Mouse (Mus musculus) liver, embryonic 13.5 days (tissue): ENCODE results near the gene Il12b. TPM values are rescaled to one million over a fixed set of nuclear protein-coding genes. Genes with fewer than 3 reads are reported as not detected.

Experiments used
- ATAC-seq: fragments of 200-750 bp; cut with Nextera tagmentation; 2 replicates; pipeline ENCODE4 v1.8.0; 2017; ENCODE audit warnings: low read depth, mild to moderate bottlenecking, moderate number of reproducible peaks, moderate library complexity
- DNase-seq: peaks from one replicate; pipeline ENCODE4 v3.0.0; 2022
- H3K27ac ChIP-seq: fragments of 300-500 bp; sonication (generic); 2 replicates; pipeline ENCODE4 v1.5.1; 2015; ENCODE audit warnings: moderate library complexity, mild to moderate bottlenecking, inconsistent platforms
- H3K27me3 ChIP-seq: fragments of 300-500 bp; sonication (generic); 2 replicates; pipeline ENCODE4 v1.6.1; 2015; ENCODE audit warnings: mild to moderate bottlenecking, inconsistent platforms
- H3K36me3 ChIP-seq: fragments of 300-500 bp; sonication (generic); 2 replicates; pipeline ENCODE4 v1.6.1; 2015; ENCODE audit warnings: mild to moderate bottlenecking, inconsistent platforms
- H3K4me1 ChIP-seq: fragments of 300-500 bp; sonication (generic); replicated peaks from 2 replicates; pipeline ENCODE4 v1.6.1; 2015; ENCODE audit warnings: inconsistent platforms
- H3K4me2 ChIP-seq: fragments of 300-500 bp; sonication (generic); 2 replicates; pipeline ENCODE4 v1.6.1; 2015; ENCODE audit warnings: inconsistent platforms, mild to moderate bottlenecking, moderate library complexity
- H3K4me3 ChIP-seq: fragments of 300-500 bp; sonication (generic); replicated peaks from 2 replicates; pipeline ENCODE4 v1.5.1; 2015; ENCODE audit warnings: mild to moderate bottlenecking, inconsistent platforms
- H3K9ac ChIP-seq: fragments of 300-500 bp; sonication (generic); 2 replicates; pipeline ENCODE4 v1.6.1; 2015; ENCODE audit warnings: mild to moderate bottlenecking, inconsistent platforms
- H3K9me3 ChIP-seq: fragments of 300-500 bp; sonication (generic); replicated peaks from 2 replicates; pipeline ENCODE4 v1.6.1; 2016; ENCODE audit warnings: inconsistent platforms
- WGBS: fragments of 180-500 bp; shearing (Covaris S2); methylation state at CpG from one replicate; pipeline ENCODE4 v1.1.7; 2015; ENCODE audit not compliant: insufficient replicate concordance; 5-methylcytosine and 5-hydroxymethylcytosine counted together
- polyA plus RNA-seq: library from polyadenylated mRNA; unstranded; fragments of >200 nt; fragmentation: Nextera tagmentation; extraction: Ambion mirVana; gene quantifications from 2 replicates; pipeline ENCODE4 v1.2.1, GENCODE M21; 2015

Il12b gene
- polyA plus RNA-seq, result not detected in 2 replicates

DNA sequence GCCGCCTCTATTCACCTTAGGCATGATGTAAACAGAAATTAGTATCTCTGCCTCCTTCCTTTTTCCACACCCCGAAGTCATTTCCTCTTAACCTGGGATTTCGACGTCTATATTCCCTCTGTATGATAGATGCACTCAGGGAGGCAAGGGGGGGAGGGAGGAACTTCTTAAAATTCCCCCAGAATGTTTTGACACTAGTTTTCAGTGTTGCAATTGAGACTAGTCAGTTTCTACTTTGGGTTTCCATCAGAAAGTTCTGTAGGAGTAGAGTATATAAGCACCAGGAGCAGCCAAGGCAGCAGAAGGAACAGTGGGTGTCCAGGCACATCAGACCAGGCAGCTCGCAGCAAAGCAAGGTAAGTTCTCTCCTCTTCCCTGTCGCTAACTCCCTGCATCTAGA lies at the start of gene Il12b:
Gene Il12b (plus strand): TSS at position 301 of the 400 bp plus-strand sequence.
- no peak within 1 kb of the TSS for H3K27ac ChIP-seq
- H3K4me2 ChIP-seq, result peak within 1 kb of the TSS; percentile 37
- ATAC-seq (no peak), DNase-seq (no peak)
- no peaks in the 10 kb centered on the region for H3K4me1 ChIP-seq
- H3K27me3 ChIP-seq, result peaks cover 5% of the 10 kb centered on the region; the same call in 1 of the 2 replicates
- no peak within 1 kb of the TSS for H3K9ac ChIP-seq
- no peaks in the 10 kb centered on the region for H3K9me3 ChIP-seq
- no peaks in the 10 kb centered on the region for H3K36me3 ChIP-seq
- 41% methylated on average over 6 of the region's 6 CpGs for WGBS
- H3K4me3 ChIP-seq, result no peak within 1 kb of the TSS; the same call in 1 of the 2 replicates

DNA sequence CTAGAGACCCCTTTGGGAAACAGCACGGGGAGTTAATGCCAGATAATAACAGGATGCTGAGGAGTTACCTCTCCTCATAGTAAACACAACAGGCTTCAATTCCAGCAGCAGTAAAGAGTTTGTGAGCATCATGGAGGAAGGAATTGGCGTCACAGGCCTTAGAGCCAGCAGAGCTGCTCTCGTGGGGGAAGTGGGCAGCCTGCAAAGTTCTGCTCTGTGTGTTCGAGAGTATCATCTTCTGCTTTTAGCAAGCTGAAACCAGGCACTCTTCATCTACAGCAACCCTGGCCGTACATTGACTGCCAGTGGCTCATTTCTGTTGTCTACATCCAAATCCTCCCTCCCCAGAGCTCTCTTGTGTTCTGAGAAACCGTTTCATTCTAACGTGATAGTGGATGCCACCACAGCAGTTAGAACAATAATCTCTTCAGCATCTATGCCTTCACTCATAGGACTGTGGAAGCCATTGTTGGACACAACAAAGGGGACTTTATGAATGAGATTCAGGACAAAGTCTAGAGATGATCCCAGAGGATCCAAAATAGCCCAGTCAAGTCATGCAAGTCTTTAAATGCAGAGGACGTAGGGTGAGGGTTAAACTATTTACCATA lies 44.9 kb upstream of the Il12b start:
- Histone ChIP-seq H3K9me3 (no peaks in the 10 kb centered on the region), H3K36me3 (no peaks in the 10 kb centered on the region), H3K27ac (no peak overlapping the region), H3K4me2 (no peak overlapping the region), H3K9ac (no peak overlapping the region), H3K4me1 (no peaks in the 10 kb centered on the region), H3K4me3 (no peak overlapping the region), H3K27me3 (no peaks in the 10 kb centered on the region)
- 43% methylated on average over 8 of the region's 8 CpGs for WGBS
- no peak for ATAC-seq
- no peak for DNase-seq

DNA sequence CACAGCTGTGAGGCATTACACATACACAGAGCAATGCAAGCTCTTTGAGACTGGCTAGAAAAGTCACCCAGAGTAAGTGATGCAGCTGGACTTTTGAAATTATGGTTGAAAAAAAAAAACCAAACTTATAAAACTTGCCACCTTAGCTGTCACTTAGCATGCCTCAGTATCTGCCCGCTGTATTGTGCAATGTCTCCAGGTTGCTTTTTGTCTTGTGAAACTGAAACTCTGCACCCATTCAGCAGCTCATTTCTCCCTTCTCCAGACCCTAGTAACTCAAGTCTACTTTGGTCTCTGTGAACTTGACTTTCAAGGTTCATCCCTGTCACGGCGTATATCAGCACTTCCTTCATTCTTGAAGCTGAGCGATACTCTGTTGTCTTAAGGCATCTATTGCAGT lies 43.7 kb upstream of the Il12b start:
- H3K9ac ChIP-seq, result no peak overlapping the region
- 73% methylated on average over 4 of the region's 4 CpGs for WGBS
- H3K4me1 ChIP-seq, result no peaks in the 10 kb centered on the region
- no peak for DNase-seq
- no peak overlapping the region for H3K27ac ChIP-seq
- H3K4me2 ChIP-seq, result no peak overlapping the region
- no peaks in the 10 kb centered on the region for H3K36me3 ChIP-seq
- H3K4me3 ChIP-seq, result no peak overlapping the region
- no peaks in the 10 kb centered on the region for H3K9me3 ChIP-seq
- no peaks in the 10 kb centered on the region for H3K27me3 ChIP-seq
- no peak for ATAC-seq

DNA sequence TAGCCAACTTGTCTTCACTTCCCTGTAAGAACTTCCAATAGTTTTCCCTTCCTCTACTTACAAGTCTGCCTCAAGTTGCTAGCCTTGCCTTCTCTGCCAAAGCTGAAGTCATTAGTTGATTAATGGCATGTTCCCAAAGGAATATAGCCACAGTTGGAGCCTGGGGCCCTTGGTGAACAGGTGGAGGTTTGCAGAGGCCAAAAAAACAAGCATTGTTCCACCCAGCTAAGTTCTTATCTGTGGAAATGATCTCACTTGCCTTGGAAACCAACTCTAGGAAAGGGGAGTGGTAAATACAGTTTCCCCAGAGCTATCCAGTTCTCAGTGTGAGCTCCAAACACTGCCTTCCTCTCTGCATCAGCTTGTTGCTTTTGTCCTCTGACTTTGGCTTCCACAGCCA lies 35.3 kb upstream of the Il12b start:
- H3K4me2 ChIP-seq, result no peak overlapping the region
- H3K9me3 ChIP-seq, result no peaks in the 10 kb centered on the region
- no peak overlapping the region for H3K4me3 ChIP-seq
- DNase-seq (no peak), ATAC-seq (no peak)
- H3K4me1 ChIP-seq, result no peaks in the 10 kb centered on the region
- no peak overlapping the region for H3K9ac ChIP-seq
- no peaks in the 10 kb centered on the region for H3K27me3 ChIP-seq
- no peaks in the 10 kb centered on the region for H3K36me3 ChIP-seq
- no peak overlapping the region for H3K27ac ChIP-seq

DNA sequence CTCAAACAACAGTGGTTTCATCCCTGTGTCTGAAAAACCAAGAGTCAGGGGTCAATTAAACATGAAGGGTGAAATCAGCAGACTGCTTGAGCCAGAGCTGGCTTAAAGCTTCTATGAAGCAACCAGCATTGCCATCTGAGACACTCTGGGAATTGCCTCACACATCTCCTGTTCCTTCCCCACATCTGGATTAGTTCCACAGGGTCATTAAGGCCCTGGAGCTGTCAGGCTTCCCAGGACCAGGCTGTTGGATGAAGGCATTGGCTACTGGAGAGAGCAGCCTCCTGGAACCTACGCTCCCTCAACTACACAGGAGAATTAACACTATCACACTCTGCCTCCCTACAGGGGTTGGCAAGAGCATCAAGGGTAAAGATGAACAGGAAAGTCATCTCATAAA lies 32.2 kb upstream of the Il12b start:
- no peak overlapping the region for H3K27ac ChIP-seq
- H3K4me2 ChIP-seq, result no peak overlapping the region
- H3K9ac ChIP-seq, result no peak overlapping the region
- DNase-seq (no peak), ATAC-seq (no peak)
- H3K9me3 ChIP-seq, result no peaks in the 10 kb centered on the region
- H3K4me3 ChIP-seq, result no peak overlapping the region
- no peaks in the 10 kb centered on the region for H3K4me1 ChIP-seq
- H3K36me3 ChIP-seq, result no peaks in the 10 kb centered on the region
- WGBS, result 62% methylated on average over 1 of the region's 1 CpGs
- H3K27me3 ChIP-seq, result no peaks in the 10 kb centered on the region

DNA sequence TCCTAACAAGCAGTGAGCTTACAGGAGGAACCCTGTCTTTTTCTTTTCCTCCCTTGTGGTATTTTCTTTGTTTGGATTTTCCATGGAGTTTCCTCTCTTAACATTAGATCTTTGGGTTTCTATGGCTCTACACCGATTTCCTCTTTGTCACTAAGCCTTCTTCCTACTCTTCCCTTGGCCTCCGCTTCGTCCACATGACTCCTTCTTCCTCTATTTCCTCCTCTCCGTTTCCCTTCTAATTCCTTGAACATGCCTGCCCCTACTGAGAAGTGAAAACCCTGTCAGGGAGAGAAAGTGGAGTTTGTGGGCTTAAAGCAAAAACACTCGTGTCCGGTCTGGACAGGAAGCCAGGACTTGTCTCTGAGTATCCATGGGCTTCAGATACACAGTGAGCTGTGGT lies 27.0 kb upstream of the Il12b start:
- Histone ChIP-seq H3K9ac (no peak overlapping the region), H3K9me3 (no peaks in the 10 kb centered on the region), H3K4me1 (no peaks in the 10 kb centered on the region), H3K27ac (no peak overlapping the region), H3K4me2 (no peak overlapping the region), H3K36me3 (no peaks in the 10 kb centered on the region), H3K27me3 (no peaks in the 10 kb centered on the region), H3K4me3 (no peak overlapping the region)
- WGBS, result 40% methylated on average over 6 of the region's 6 CpGs
- no peak for ATAC-seq
- DNase-seq, result no peak

DNA sequence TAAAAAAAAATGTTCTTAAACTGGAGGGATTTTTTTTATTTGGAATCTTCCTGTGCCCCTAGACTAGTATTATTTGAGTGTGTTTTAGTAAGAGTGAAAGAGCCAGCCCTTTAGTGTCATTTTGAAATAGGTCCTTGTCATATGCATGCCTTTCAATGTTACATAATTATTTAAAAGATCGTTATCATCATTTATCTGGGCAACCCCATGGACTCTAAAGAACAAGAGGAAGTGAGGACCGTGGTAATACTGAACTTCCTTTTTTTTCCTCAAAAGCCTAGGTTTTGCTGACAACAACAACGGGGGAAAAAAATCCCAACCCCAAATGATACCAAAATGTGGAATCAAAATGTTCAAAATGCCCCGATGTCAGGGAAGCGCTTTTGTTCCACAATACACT lies 22.0 kb upstream of the Il12b start:
- no peaks in the 10 kb centered on the region for H3K4me1 ChIP-seq
- ATAC-seq (no peak), DNase-seq (no peak)
- H3K4me2 ChIP-seq, result no peak overlapping the region
- no peaks in the 10 kb centered on the region for H3K36me3 ChIP-seq
- 33% methylated on average over 5 of the region's 5 CpGs for WGBS
- no peaks in the 10 kb centered on the region for H3K9me3 ChIP-seq
- no peak overlapping the region for H3K4me3 ChIP-seq
- H3K9ac ChIP-seq, result no peak overlapping the region
- H3K27ac ChIP-seq, result no peak overlapping the region
- no peaks in the 10 kb centered on the region for H3K27me3 ChIP-seq

DNA sequence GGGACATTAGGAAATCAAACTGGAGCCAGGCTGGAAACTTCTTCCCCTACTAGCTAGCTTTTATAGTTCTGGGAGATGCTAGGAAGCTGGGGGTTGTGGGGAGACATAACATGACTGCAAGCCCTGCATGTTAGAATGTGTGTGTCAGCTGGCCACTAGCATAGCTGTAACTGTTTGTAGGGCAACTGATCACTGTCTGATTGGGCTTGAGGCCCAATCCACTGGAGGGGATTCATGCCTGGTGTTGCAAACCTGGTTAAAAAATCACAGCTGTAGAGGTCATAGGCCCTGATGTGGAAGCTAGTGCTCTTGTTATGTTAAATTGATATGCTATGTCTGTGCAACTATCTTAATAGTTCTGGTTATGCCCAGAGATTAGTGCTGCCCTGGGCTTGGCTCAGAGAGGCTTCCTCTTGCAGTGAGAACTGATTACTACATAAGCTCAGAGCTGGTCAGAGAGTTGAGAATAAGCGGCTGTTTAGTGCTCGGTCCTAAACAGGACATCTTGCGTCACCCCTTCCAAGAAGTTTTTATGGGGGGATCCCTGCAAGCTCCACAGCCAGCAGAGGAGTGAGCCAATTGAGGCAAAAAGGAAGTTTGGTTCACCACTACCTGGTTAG lies 19.3 kb upstream of the Il12b start:
- 63% methylated on average over 3 of the region's 3 CpGs for WGBS
- DNase-seq, result no peak
- H3K9ac ChIP-seq, result no peak overlapping the region

DNA sequence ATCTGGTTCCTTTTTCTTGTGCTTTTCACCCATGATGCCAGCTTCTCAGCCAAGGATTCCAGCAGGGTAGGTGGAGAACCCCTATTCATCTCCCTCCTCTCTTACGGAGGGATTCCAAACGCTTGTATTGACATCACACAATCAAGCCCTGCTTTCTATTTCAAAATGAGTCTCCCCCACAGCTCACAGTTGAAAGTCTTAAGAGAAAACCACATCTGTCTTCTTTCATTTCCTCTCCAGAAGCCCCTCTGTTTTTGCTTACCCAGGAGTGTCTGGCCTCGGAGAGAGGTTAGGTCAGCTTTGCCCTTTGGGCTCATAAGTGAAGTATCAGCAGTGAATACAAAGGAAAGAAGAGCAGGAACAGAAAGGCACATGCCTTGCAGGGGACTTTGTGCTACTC lies 17.7 kb upstream of the Il12b start:
- H3K4me3 ChIP-seq, result no peak overlapping the region
- no peak overlapping the region for H3K9ac ChIP-seq
- DNase-seq (no peak), ATAC-seq (no peak)
- no peaks in the 10 kb centered on the region for H3K4me1 ChIP-seq
- no peaks in the 10 kb centered on the region for H3K27me3 ChIP-seq
- H3K9me3 ChIP-seq, result no peaks in the 10 kb centered on the region
- H3K27ac ChIP-seq, result no peak overlapping the region
- no peaks in the 10 kb centered on the region for H3K36me3 ChIP-seq
- H3K4me2 ChIP-seq, result no peak overlapping the region
- 43% methylated on average over 3 of the region's 3 CpGs for WGBS

More for the DNA sequence above, 19.3 kb upstream of the Il12b start:
- no peak overlapping the region for H3K4me3 ChIP-seq
- no peak overlapping the region for H3K4me2 ChIP-seq
- no peaks in the 10 kb centered on the region for H3K9me3 ChIP-seq
- H3K4me1 ChIP-seq, result no peaks in the 10 kb centered on the region
- H3K27ac ChIP-seq, result no peak overlapping the region
- ATAC-seq, result no peak
- no peaks in the 10 kb centered on the region for H3K36me3 ChIP-seq
- no peaks in the 10 kb centered on the region for H3K27me3 ChIP-seq

DNA sequence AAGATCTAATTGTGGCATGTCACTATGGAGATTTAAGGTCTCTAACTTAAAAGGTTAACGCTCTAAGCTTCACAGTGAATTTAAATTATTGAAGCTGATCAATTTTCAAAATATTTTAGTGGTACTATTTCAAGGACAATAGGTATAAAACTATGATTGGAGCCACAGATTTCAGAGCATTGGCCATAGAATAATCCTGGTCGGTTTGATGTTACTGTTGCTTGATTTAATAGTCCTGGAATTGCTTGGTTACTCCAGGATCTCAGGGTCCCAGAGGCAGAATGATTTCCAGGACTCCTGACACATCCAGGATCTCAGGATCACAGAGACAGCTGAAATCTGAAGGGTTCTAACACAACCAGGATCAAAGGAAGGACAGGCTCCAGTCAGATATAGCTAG lies 12.8 kb upstream of the Il12b start:
- H3K4me3 ChIP-seq, result no peak overlapping the region
- H3K9me3 ChIP-seq, result no peaks in the 10 kb centered on the region
- H3K27me3 ChIP-seq, result no peaks in the 10 kb centered on the region
- H3K9ac ChIP-seq, result no peak overlapping the region
- ATAC-seq (no peak), DNase-seq (no peak)
- H3K4me1 ChIP-seq, result no peaks in the 10 kb centered on the region
- H3K4me2 ChIP-seq, result no peak overlapping the region
- 67% methylated on average over 2 of the region's 2 CpGs for WGBS
- no peak overlapping the region for H3K27ac ChIP-seq
- H3K36me3 ChIP-seq, result no peaks in the 10 kb centered on the region

DNA sequence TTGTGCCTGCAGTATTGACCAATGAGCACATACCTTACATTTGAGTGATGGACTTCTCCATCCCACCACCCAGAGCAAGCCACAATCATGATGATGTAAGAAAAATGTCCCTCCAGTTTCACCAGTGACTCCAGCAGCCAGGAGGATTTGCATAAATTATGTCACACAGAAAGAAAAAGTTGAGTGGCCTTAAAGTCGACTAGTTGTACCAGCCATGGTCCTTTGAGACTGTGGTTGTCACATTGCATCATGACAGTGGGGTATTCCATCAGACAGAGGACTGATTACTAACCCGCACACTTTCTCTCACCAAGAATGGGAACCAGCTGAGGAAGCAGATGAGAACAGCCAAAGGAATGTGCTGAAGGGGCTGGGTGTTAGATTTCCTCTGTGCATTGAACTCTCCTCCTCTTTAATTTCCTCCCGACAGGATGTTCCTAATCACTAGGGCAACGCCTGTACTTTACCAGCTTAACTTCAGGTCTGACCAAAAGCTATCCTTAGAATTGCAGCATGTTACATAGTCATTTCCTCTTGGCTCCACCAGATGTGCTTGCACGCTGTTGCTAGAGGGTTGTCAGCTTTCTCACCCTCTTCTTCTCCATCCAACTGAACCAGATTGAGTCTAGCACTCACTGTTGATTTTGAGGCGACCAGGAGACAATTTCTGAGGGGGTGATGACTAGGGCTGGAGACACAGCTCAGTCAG lies 9.7 kb upstream of the Il12b start:
- H3K36me3 ChIP-seq, result no peaks in the 10 kb centered on the region
- H3K4me3 ChIP-seq, result no peak overlapping the region
- no peak overlapping the region for H3K27ac ChIP-seq
- no peaks in the 10 kb centered on the region for H3K9me3 ChIP-seq
- no peak for ATAC-seq
- no peaks in the 10 kb centered on the region for H3K4me1 ChIP-seq
- WGBS, result 15% methylated on average over 6 of the region's 6 CpGs
- H3K9ac ChIP-seq, result no peak overlapping the region
- DNase-seq, result no peak
- H3K4me2 ChIP-seq, result no peak overlapping the region
- H3K27me3 ChIP-seq, result no peaks in the 10 kb centered on the region
